Mouse (Mus musculus): ENCODE results near the gene Nrros.

Gene Nrros

GRCm38 (mm10) chr16:32165281-32165821 lies at the start of gene Nrros:
TSS of gene Nrros (minus strand) at chr16:32165594.
- DNase-seq (ENCODE audit: low spot score) = peak; percentile 65

- DNase-seq (ENCODE audit: low spot score) = no peak
Measured at GRCm38 (mm10) chr16:32214804-32215576, 49.6 kb upstream of the Nrros start.

GRCm38 (mm10) chr16:32214156-32214555 lies 48.8 kb upstream of the Nrros start:
- no peak for DNase-seq (ENCODE audit: low spot score)

- no peak for DNase-seq (ENCODE audit: low spot score)
Measured at GRCm38 (mm10) chr16:32204902-32205301, 39.5 kb upstream of the Nrros start.

- peak; percentile 73 for DNase-seq (ENCODE audit: low spot score)
Measured at GRCm38 (mm10) chr16:32202681-32203080, 37.3 kb upstream of the Nrros start.

GRCm38 (mm10) chr16:32201004-32201325 lies 35.6 kb upstream of the Nrros start:
- no peak for DNase-seq (ENCODE audit: low spot score)

GRCm38 (mm10) chr16:32200256-32201003 lies 35.0 kb upstream of the Nrros start:
- no peak for DNase-seq (ENCODE audit: low spot score)

- peak; percentile 34 for DNase-seq (ENCODE audit: low spot score)
Measured at GRCm38 (mm10) chr16:32190011-32190441, 24.6 kb upstream of the Nrros start.

GRCm38 (mm10) chr16:32189109-32189508 lies 23.7 kb upstream of the Nrros start:
- peak; percentile 63 for DNase-seq (ENCODE audit: low spot score)

- no peak for DNase-seq (ENCODE audit: low spot score)
Measured at GRCm38 (mm10) chr16:32186056-32186455, 20.7 kb upstream of the Nrros start.

GRCm38 (mm10) chr16:32179333-32179901 lies 14.0 kb upstream of the Nrros start, which contains the start of gene Bex6:
TSS of gene Bex6 (plus strand) at chr16:32179823.
- no peak for DNase-seq (ENCODE audit: low spot score)

GRCm38 (mm10) chr16:32176896-32177686 lies 11.7 kb upstream of the Nrros start:
- DNase-seq (ENCODE audit: low spot score) = no peak

- DNase-seq (ENCODE audit: low spot score) = no peak
Measured at GRCm38 (mm10) chr16:32175029-32175428, 9.6 kb upstream of the Nrros start.

- DNase-seq (ENCODE audit: low spot score) = no peak
Measured at GRCm38 (mm10) chr16:32174340-32175005, 9.1 kb upstream of the Nrros start.

- DNase-seq (ENCODE audit: low spot score) = no peak
Measured at GRCm38 (mm10) chr16:32173401-32173800, 8.0 kb upstream of the Nrros start.

GRCm38 (mm10) chr16:32171031-32171731 lies 5.8 kb upstream of the Nrros start:
- DNase-seq (ENCODE audit: low spot score) = no peak

GRCm38 (mm10) chr16:32167819-32168545 lies 2.6 kb upstream of the Nrros start:
- no peak for DNase-seq (ENCODE audit: low spot score)

GRCm38 (mm10) chr16:32164396-32165027 lies 882 bp downstream of the Nrros start:
- no peak for DNase-seq (ENCODE audit: low spot score)

GRCm38 (mm10) chr16:32163891-32164290 lies 1.5 kb downstream of the Nrros start:
- no peak for DNase-seq (ENCODE audit: low spot score)
